Mouse (Mus musculus): Measurements from ENCODE around the gene Mmp9. TPM values are rescaled to one million over a fixed set of nuclear protein-coding genes. Genes with fewer than 3 reads are reported as not detected.

The Mmp9 gene
- polyA plus RNA-seq, 1 experiment: 7.0 TPM

DNA sequence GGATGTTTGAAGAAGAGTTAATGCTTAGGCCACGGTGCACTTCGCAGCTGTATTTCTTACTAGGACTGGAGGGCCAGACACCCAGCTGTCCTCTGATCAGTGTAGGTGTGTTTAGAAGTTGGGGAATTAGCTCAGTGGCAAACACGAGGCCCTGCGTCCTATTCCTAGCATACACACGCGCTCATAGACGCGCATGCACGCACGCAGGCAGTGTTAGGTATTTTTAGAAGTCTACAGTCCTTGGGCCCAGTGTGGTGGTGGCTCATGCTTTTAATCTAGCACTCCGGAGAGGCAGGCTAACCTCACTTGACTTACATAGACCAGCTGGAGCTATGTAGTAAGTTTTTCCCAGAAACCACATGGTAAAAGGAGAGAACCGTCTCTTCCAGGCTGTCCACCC, 28.4 kb upstream of the Mmp9 start:
- no peak for DNase-seq (ENCODE audit: low read depth)

DNA sequence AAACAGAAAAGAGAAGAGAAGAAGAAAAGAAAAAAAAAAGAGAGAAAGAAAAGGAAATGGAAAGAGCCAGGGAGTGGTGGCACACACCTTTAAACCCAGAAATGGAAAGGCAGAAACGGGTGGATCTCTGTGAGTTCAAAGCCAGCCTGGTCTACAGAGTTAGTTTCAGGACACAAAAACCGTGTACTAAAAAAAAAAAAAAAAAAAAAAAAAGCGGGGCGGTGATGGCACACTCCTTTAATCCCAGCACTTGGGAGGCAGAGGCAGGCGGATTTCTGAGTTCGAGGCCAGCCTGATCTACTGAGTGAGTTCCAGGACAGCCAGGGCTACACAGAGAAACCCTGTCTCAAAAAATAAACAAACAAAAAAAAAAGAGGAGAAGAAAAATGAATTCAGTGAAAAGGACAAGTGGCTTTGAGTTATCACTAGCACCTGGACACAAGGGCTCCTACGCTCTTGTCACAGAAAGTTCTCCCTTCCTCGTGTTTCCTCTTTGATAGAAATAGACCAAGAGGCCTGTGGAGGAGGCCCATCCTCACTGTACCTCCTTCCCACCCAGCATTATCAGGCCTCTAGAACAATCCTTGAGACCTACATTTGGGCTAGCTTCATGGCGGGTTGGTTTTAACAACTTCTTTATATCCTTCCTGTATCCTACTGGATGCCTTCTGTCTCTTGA, 27.7 kb upstream of the Mmp9 start:
- DNase-seq (ENCODE audit: low read depth): no peak

DNA sequence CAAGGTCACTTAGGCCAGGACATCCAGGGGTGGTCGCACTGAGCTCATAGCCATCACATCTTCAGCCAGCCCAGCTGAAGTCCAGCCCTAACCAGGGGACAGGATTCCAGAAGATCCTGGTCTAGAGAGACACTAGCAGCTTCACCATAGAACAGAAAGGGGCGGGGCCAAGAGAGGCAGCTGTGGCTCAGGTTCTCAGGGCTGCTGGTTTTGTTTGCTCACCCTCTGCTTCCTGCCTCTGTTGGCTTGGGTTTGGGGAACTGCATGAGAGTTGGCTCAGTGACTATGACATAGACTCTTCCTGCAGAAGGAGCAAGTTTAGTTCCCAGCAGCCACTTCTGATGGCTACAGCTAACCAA, 27.2 kb upstream of the Mmp9 start:
- DNase-seq (ENCODE audit: low read depth): no peak

DNA sequence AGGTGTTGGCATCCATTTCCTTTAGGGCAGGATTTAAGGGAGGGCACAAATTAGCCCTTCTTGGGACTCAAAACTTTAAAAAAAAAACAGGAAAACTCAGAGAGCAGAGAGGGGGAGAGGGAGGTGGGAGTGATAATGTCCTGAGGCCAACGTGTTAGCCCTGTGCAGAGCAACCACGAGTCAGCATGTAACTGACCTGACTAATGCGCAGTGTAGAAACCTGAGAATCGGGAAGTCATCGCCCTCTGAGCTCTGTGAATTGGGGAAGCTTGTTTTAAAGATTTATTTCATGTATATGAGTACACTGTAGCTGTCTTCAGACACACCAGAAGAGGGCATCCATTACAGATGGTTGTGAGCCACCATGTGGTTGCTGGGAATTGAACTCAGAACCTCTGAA, 23.8 kb upstream of the Mmp9 start:
- DNase-seq (ENCODE audit: low read depth): no peak

DNA sequence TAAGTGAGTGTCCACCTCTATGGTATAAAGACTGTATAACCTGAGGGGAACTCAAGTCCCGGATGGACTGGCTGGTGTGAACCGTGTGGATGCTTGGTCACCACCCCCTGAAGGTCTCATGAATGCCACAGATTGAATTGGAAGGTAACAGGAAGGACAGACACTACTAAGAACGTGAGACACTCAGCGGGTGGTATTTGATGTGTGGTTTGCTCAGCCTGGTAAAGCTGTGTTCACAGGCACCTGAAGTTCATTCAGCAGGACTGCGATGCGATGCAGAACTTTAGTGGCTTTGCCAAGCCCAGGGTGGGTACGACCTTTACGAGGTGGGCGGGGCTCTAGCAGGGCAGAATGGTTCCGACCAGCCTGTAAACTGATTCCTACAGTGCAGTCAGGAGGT, 23.2 kb upstream of the Mmp9 start:
- no peak for DNase-seq (ENCODE audit: low read depth)

DNA sequence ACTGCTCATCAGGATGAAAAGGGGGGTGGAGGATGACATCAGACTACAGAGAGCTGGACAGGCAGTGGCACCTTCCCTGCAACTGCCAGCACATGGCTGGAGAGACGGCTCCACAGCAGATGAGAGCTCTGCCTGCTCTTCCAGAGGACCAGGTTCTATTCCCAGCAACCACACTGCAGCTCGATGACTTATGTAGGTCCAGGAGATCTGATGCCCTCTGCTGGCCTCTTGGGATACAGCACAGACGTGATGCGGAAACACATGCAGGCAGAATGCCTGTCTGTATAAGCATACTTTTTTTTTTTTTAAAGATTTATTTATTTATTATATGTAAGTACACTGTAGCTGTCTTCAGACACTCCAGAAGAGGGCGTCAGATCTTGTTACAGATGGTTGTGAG, 22.3 kb upstream of the Mmp9 start:
- DNase-seq (ENCODE audit: low read depth): no peak

DNA sequence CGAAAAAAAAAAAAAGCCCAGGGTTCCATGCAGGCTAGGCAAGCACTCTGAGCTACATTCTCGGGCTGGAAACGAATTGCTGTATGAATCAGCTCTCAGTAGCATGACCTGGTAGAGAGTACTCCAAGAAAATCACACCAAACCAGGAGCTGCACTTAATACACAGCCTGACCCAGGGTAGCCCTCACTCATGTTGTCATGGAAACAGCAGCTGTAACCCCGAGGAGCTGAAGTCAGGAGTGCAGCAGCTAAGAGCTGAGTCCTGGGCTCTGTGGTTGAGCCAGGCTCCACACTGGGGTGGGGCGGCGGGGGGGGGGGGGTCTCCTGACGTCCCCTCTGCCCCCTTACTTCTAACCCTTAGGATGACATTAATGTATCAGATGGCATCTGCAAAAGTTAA, 18.6 kb upstream of the Mmp9 start:
- no peak for DNase-seq (ENCODE audit: low read depth)

DNA sequence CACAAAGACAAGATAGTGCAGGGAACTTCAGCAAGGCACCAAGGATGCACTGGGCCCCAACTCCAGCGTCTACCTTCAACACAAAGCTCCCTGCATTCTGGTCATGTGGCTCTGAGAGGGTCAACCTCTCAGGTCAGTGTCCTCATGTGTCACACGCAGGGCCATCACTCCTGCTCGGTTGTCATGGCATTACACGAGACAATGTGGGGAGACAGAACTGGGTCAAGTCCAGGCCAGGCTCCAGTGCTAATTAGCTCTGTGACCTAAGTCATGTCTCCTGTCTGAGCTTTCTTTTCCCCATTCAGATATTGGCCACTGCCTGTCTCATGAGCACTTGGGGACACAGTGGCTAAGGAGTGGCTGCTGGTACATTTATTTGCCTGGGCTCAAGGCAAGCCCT, 17.3 kb upstream of the Mmp9 start:
- no peak for DNase-seq (ENCODE audit: low read depth)

DNA sequence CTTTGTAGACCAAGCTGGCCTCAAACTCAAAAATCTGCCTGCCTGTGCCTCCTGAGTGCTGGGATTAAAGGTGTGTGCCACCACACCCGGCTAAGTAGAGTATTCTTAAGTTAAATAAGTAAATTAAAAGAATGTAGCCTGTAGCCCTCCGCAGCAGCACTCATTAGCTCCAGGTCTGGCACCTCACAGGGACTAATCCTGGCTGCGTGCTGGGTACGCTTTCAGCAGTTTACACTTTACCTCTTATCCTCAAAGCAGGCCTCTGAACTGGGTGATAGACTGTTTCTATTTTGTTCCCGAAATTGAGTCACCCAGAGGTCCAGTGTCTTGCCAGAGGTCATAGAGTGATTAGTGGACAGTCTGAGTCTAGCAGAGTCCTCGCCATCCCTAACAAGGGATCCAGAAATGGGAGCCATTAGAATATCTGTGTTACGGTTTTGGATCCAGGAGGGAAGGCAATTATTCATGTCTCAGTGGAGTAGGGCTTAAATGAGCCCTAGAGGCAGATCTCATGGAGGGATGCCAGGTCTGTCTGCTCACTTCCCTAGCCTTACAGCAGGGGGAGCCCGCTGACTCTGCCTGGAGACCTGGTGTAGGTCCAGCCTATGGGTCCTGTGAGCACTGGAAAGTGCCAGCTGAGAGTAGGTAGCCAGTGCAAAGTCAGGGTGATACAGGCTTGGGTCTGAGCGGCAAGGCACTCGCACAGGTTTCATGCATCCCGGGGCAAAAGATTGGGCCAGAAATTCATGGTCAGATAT, 16.3 kb upstream of the Mmp9 start:
- peak; percentile 27 for DNase-seq (ENCODE audit: low read depth)

DNA sequence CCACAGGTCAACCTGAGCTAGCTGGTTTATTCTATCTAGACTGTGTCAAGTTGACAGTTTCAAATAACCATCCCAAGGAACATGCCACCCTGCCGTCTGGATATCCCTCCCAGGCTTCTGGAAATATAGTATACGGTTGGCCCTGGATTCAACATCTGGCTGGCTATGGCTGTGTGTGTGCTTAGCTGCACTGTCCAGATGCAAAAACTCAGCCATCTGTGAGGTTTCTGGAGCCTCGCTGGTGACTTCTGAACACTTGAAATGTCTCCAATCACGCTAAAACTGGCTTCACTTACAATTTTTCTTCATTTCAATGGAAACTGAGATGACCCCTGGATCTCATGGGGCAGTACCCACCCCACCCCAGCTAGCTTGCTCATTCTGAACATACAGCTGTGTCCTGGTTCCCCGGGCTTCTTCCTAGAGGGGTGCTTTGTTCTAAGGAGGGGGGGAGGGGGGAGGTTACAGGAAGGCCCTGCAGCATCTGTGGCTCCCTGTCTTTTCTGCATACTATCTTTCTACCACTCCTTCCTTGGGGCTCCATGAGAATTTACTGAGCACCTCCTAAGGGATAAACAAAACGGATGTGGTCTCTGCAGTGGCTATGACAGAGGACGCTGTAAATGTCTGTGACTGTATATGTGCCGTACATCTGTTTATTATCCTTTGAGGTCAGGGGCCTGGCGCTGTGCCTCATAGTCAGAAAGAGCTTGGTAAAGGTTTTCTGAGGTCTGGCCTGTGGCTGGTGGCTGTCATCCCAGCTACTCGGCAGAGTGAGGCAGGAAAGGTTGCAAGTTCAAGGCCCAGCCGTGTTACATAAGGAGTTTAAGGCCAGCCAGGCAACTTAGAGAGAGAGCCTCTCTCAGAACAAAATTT, 9.6 kb upstream of the Mmp9 start:
- DNase-seq (ENCODE audit: low read depth): no peak

DNA sequence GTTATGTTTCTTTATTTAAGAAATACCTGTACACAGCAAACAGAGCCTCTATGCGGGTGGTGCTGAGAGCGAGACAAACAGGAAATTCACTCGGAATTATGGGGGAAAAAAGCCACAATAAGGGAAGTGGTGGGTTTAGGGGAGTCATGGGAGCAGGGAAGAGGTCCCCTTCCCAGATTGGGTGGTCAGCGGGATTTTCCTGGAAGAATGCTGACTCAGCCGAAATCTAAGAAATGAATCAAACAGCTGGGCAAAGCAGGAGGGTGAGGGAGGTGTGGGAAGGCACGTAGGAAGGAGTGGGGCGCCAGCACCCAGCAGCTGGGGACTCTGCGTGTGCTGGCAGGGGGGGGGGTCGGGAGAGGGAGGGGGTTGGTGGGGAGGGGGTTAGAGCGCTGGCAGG, 7.0 kb upstream of the Mmp9 start:
- DNase-seq (ENCODE audit: low read depth): no peak

DNA sequence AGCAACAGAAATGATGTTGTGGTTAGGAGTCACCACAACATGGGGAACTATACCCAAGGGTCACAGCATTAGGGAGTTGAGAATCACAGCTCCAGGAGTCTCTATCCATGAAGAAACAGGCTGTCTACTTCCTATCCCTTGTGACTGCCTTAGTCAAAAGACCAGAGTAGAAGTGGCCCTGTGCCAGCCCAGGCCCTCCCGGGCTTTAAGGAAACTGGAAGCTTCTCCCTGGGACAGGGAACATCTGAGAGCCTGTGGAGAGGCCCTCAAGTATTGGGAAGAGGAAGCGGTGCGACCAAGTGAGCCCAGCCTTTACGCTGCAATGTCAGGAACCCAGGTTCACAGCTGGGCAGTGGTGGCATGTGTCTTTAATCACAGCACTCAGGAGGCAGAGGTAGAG, 4.6 kb upstream of the Mmp9 start:
- no peak for DNase-seq (ENCODE audit: low read depth)

DNA sequence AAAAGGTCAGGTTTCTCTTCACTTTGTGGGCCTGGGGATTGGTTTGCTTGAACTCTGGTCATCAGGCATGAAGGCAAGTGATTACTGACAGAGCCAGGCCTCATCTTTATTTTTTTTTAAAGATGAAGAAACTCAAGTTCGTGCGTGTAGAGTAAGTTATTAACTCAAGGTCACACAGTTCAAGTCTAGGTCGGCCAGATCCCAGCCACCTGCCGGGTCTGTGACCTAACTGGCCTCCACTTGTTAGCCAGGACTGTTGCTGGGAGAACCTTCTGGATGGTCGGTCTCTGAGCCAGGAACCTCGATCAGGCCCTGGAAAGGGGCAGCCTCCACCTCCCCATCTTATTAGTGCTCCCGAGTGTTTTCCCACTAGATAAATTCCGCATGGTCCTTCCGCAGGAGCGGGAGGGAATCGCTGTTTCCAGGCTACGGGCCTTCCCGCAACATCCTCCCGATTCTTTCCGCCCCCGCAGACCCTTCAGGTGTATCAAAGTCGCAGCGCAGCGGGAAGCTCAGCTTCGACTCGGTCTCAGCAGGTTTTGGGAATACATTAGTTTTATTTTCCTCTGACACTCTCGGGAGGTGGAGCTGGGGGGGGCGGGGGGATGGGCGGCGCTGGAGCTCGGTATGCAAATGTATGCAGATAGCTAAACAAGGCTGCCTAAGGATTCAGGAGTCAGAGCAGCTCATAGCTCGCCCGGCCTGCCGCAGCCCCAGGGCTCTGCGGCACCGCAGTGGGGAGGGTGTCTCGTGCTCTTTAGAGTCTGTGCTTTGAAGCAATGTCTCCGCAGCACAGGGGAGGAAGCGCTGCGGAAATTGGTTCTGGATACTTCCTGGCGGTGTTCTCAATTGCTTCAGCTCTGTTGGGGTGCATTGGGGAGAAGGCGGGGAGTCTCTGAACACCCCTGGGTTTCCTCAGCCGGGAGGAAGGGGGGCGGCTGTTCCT, 2.2 kb upstream of the Mmp9 start:
- no peak for DNase-seq (ENCODE audit: low read depth)

DNA sequence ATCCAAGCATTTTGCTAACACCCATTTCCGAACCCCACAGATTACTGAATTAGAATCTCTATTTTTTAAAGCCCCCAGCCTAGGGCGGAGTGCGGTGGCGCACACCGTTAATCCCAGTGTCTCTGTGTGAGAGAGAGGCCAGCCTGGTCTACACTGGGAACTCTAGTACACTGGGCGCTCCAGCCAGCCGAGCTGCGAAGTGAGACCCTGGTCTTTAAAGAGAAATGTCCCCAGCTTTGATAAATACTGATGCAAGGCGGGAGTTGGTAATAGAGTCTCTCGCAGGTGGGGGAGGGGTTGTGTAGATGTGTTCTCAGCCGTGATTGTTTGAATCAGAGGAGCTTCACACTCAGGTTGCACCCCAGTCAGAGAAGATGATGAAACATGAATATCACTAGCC, 1.5 kb upstream of the Mmp9 start:
- no peak for DNase-seq (ENCODE audit: low read depth)

DNA sequence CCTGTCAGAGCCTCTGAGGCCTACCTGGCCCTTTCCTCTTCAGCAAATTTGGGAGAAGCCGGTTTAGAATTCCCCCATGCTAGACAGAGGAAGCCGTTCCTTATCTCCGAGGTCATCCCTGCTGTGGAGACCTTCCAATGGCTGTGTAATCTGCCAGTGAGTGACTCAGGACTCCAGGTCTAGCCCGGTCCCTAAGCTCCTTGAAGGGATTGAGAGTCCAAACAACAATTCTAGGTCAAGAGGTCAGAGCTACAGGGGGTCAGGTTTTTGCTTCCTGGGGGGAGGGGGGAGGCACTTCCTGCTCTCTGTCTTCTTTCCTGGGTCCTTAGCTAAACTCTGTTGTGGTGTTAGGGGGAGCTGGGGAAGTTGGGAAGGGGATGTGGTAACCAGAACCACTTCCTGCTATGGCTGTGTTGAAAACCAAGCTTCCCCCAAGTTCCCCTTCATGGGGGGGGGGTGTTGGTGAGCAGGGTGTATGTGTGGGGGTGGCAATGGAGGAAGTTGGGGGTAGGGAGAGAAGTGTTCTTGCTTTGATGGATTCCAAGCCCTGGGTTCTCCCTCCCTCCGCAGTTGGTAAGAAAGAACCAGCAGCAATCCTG, 2.2 kb downstream of the Mmp9 start:
- no peak for DNase-seq (ENCODE audit: low read depth)

DNA sequence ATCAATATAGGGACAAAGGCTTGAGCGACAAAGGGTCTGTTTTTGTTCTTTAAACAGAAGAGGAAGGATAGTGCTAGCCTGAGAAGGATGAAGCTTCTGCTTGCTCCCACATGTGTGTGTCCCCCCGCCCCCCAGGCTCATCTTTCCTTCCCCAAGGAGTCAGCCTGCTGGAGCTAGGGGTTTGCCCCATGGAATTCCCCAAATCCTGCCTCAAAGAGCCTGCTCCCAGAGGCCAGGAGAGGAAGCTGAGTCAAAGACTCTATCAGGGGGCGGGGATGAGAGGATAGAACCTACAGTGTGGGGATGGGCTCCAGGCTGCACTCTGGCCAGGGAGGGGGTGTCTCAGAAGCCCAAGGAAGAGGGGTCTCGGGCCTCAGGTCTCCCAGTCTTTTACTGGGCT, 6.9 kb downstream of the Mmp9 start:
- DNase-seq (ENCODE audit: low read depth): no peak

DNA sequence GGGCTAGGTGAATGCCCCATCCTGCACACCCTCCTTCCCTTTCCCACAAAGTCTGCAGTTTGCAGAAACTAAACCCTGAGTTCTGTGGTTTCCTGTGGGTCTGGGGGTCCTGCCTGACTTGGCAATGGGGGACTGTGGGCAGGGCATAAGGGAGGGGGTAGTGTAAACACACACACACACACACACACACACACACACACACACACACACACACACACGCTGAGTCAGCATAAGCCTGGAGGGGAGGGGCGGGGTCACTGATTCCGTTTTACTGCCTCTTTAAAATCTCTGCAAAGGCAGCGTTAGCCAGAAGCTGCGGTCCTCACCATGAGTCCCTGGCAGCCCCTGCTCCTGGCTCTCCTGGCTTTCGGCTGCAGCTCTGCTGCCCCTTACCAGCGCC, 7.3 kb downstream of the Mmp9 start:
- no peak for DNase-seq (ENCODE audit: low read depth)

DNA sequence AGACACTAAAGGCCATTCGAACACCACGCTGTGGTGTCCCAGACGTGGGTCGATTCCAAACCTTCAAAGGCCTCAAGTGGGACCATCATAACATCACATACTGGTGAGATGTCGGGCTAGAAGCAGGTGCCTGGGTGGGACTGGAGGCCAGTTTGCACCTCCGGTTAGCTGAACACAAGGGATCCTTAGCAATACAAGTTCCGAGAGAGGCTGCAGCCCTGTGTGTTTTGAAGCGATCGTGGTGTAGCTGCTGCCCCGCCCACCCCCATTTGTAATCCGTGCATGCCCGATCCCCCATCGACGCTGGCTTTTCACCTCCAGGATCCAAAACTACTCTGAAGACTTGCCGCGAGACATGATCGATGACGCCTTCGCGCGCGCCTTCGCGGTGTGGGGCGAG, 8.4 kb downstream of the Mmp9 start:
- DNase-seq (ENCODE audit: low read depth): no peak

DNA sequence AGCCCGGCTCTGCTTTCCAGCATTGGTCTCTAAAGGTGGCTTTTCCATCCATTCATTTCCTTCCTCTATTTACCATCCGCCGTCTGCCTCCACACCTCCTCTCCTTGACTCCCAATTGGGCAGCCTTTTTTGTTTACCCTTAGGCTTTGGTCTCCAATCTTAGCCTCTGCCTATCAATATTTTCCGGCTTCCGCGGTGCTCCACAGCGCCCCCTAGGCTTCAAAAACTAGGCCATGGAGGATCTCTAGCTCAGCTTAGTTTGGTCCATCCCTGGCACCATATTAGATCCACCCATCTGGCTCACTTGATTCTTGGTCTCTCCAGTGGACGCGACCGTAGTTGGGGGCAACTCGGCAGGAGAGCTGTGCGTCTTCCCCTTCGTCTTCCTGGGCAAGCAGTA, 9.9 kb downstream of the Mmp9 start:
- no peak for DNase-seq (ENCODE audit: low read depth)

DNA sequence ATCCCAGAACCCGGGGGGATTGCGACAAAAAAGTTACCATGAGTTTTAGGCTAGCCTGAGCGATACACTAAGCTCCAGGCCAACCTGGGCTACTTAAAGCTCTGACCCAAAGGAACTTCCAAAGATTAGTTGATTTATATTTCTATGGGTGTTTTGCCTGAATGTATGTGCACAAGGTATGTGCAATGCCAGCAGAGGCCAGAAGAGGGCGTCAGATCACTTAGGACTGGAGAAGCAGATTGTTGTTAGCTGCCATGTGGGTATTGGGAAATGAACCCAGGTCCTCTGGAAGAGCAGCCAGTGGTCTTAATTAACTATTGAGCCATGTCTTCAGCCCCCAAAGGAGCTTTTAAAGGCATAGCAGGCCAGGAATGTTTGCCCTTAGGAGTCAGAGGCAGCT, 11.2 kb downstream of the Mmp9 start:
- DNase-seq (ENCODE audit: low read depth): no peak

DNA sequence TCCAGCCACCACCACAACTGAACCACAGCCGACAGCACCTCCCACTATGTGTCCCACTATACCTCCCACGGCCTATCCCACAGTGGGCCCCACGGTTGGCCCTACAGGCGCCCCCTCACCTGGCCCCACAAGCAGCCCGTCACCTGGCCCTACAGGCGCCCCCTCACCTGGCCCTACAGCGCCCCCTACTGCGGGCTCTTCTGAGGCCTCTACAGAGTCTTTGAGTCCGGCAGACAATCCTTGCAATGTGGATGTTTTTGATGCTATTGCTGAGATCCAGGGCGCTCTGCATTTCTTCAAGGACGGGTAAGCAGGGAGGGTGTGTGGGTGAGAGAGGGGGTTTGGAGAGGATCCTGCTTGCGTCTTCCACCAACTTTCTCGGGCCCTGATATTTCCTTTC, 11.9 kb downstream of the Mmp9 start:
- no peak for DNase-seq (ENCODE audit: low read depth)

Data from gonadal fat pad, adult 2 months (tissue).